Mouse (Mus musculus) stomach, embryonic 16.5 days (tissue): ENCODE data around the gene Rpia. TPM values are rescaled to one million over a fixed set of nuclear protein-coding genes. Genes with fewer than 3 reads are reported as not detected.

Experiments used
- ATAC-seq: fragments of 200-750 bp; cut with Nextera tagmentation; 2 replicates; pipeline ENCODE4 v1.8.0; 2017; ENCODE audit warnings: moderate number of reproducible peaks, moderate TSS enrichment; ENCODE audit not compliant: insufficient read depth, low FRiP score
- H3K27ac ChIP-seq: fragments of 300-500 bp; sonication (generic); 2 replicates; pipeline ENCODE4 v1.5.1; 2014; ENCODE audit warnings: low read length
- H3K27me3 ChIP-seq: fragments of 300-500 bp; sonication (generic); 2 replicates; pipeline ENCODE4 v1.6.1; 2014; ENCODE audit warnings: low read length, control low read depth, mixed read lengths; ENCODE audit not compliant: control insufficient read depth, insufficient read depth
- H3K36me3 ChIP-seq: fragments of 300-500 bp; sonication (generic); 2 replicates; pipeline ENCODE4 v1.6.1; 2014; ENCODE audit warnings: low read length; ENCODE audit not compliant: control insufficient read depth, insufficient read depth
- H3K4me1 ChIP-seq: fragments of 300-500 bp; sonication (generic); 2 replicates; pipeline ENCODE4 v1.6.1; 2014; ENCODE audit warnings: low read length, control low read depth, mixed read lengths; ENCODE audit not compliant: control insufficient read depth, insufficient read depth
- H3K4me2 ChIP-seq: fragments of 300-500 bp; sonication (generic); 2 replicates; pipeline ENCODE4 v1.6.1; 2014; ENCODE audit warnings: low read depth, low read length, mixed read lengths
- H3K4me3 ChIP-seq: fragments of 300-500 bp; sonication (generic); replicated peaks from 2 replicates; pipeline ENCODE4 v1.5.1; 2014; ENCODE audit warnings: mild to moderate bottlenecking, low read length
- H3K9ac ChIP-seq: fragments of 300-500 bp; sonication (generic); 2 replicates; pipeline ENCODE4 v1.6.1; 2014; ENCODE audit warnings: low read length
- H3K9me3 ChIP-seq: fragments of 300-500 bp; sonication (generic); replicated peaks from 2 replicates; pipeline ENCODE4 v1.6.1; 2016; ENCODE audit warnings: low read length, control low read depth; ENCODE audit not compliant: control insufficient read depth
- WGBS: fragments of 180-500 bp; shearing (Covaris S2); extraction: QIAGEN DNeasy Blood & Tissue Kit; methylation state at CpG from one replicate; pipeline ENCODE4 v1.1.7; 2014; 5-methylcytosine and 5-hydroxymethylcytosine counted together
- polyA plus RNA-seq: library from polyadenylated mRNA; unstranded; fragments of >200 nt; fragmentation: Nextera tagmentation; extraction: Ambion mirVana; gene quantifications from 2 replicates; pipeline ENCODE4 v1.2.1, GENCODE M21; 2015

The Rpia gene
- polyA plus RNA-seq, 1 experiment from 2014 or later = 3.5 TPM

DNA sequence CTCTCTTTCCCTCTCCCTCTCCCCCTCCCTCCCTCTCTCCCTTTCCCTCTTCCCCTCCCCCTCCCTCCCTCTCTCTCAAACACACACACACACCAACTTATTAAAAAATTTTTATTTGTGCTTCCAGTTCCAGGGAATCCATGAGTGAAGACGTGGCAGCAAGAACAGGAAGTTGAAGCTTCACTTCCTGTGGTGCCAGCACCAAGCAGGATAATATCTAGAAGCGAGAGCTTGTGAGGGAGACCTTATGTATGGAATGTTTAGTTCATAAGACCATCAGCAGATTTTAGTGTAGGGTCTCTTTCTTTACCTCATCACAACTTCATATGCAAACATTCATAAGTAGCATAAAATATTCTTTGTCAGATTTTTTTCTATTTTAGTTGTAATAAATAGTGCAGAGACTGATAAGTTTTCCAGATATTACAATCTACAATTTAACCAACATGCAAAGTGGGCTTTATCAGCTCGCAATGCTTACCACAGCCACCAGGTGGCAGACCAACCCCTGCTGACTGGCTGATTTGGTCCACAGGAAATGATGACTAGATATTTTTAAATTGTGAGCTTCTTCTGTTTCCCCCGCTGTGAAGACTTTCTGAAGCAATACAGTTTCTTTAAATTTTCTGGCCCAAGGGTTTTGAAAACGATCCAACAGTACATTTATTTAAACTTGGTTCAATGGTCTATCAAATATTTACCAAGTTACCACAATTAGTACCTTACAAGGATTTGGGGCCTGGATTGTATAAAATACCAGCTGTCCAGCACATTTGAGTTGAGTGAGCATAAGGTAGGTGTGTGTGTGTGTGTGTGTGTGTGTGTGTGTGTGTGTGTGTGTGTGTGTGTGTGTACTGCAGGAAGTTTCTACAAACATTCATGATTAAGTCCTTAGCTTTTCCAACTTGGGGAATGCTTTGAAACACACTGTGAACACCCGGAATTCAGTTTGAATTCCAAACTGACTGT, 19.8 kb upstream of the Rpia start:
- Histone ChIP-seq H3K27me3 (no peaks in the 10 kb centered on the region), H3K9ac (no peak overlapping the region; the same call in 1 of the 2 replicates), H3K4me2 (no peak overlapping the region), H3K9me3 (no peaks in the 10 kb centered on the region), H3K4me1 (peaks cover 8% of the 10 kb centered on the region), H3K27ac (peak overlapping the region; percentile 60; the same call in 1 of the 2 replicates), H3K4me3 (no peak overlapping the region), H3K36me3 (no peaks in the 10 kb centered on the region)
- ATAC-seq = no peak
- 11% methylated on average over 6 of the region's 6 CpGs for WGBS

GRCm38 (mm10) chr6:70810524-70810923, 18.5 kb upstream of the Rpia start:
- Histone ChIP-seq H3K4me2 (no peak overlapping the region), H3K36me3 (no peaks in the 10 kb centered on the region), H3K27ac (no peak overlapping the region), H3K9me3 (no peaks in the 10 kb centered on the region), H3K4me3 (no peak overlapping the region), H3K4me1 (peaks cover 11% of the 10 kb centered on the region), H3K27me3 (no peaks in the 10 kb centered on the region), H3K9ac (no peak overlapping the region)
- 89% methylated on average over 1 of the region's 1 CpGs for WGBS
- ATAC-seq = no peak

GRCm38 (mm10) chr6:70806514-70806912, 14.5 kb upstream of the Rpia start:
- H3K27ac ChIP-seq = no peak overlapping the region
- H3K27me3 ChIP-seq = no peaks in the 10 kb centered on the region; the same call in 1 of the 2 replicates
- peaks cover 6% of the 10 kb centered on the region; the same call in 1 of the 2 replicates for H3K4me1 ChIP-seq
- ATAC-seq = no peak
- 61% methylated on average over 1 of the region's 1 CpGs for WGBS
- no peak overlapping the region for H3K4me3 ChIP-seq
- H3K9me3 ChIP-seq = no peaks in the 10 kb centered on the region
- no peaks in the 10 kb centered on the region for H3K36me3 ChIP-seq
- no peak overlapping the region for H3K4me2 ChIP-seq
- H3K9ac ChIP-seq = no peak overlapping the region

GRCm38 (mm10) chr6:70805820-70806513, 13.9 kb upstream of the Rpia start:
- Histone ChIP-seq H3K4me1 (peaks cover 6% of the 10 kb centered on the region; the same call in 1 of the 2 replicates), H3K36me3 (no peaks in the 10 kb centered on the region), H3K9ac (no peak overlapping the region), H3K4me3 (peak overlapping the region; percentile 26; the same call in 1 of the 2 replicates), H3K4me2 (peak overlapping the region; percentile 45), H3K27me3 (no peaks in the 10 kb centered on the region; the same call in 1 of the 2 replicates), H3K9me3 (no peaks in the 10 kb centered on the region), H3K27ac (no peak overlapping the region)
- ATAC-seq = peak; percentile 65; the same call in 1 of the 2 replicates
- WGBS = 17% methylated on average over 13 of the region's 13 CpGs

GRCm38 (mm10) chr6:70805267-70805666, 13.2 kb upstream of the Rpia start:
- WGBS = 14% methylated on average over 7 of the region's 7 CpGs
- Histone ChIP-seq H3K36me3 (no peaks in the 10 kb centered on the region), H3K4me2 (peak overlapping the region; percentile 45), H3K27ac (no peak overlapping the region), H3K27me3 (no peaks in the 10 kb centered on the region; the same call in 1 of the 2 replicates), H3K9me3 (no peaks in the 10 kb centered on the region), H3K4me3 (peak overlapping the region; percentile 17; the same call in 1 of the 2 replicates), H3K9ac (no peak overlapping the region), H3K4me1 (peaks cover 6% of the 10 kb centered on the region; the same call in 1 of the 2 replicates)
- peak; percentile 69; the same call in 1 of the 2 replicates for ATAC-seq

GRCm38 (mm10) chr6:70804632-70805031, 12.6 kb upstream of the Rpia start:
- ATAC-seq = 0 out of 2 replicates have a peak, but pooled peaks have one; percentile 32
- H3K9ac ChIP-seq = no peak overlapping the region
- H3K4me3 ChIP-seq = no peak overlapping the region
- peak overlapping the region; percentile 36 for H3K4me2 ChIP-seq
- WGBS = 27% methylated on average over 3 of the region's 3 CpGs
- H3K27me3 ChIP-seq = no peaks in the 10 kb centered on the region; the same call in 1 of the 2 replicates
- no peaks in the 10 kb centered on the region for H3K36me3 ChIP-seq
- peaks cover 6% of the 10 kb centered on the region; the same call in 1 of the 2 replicates for H3K4me1 ChIP-seq
- no peak overlapping the region for H3K27ac ChIP-seq
- H3K9me3 ChIP-seq = no peaks in the 10 kb centered on the region

DNA sequence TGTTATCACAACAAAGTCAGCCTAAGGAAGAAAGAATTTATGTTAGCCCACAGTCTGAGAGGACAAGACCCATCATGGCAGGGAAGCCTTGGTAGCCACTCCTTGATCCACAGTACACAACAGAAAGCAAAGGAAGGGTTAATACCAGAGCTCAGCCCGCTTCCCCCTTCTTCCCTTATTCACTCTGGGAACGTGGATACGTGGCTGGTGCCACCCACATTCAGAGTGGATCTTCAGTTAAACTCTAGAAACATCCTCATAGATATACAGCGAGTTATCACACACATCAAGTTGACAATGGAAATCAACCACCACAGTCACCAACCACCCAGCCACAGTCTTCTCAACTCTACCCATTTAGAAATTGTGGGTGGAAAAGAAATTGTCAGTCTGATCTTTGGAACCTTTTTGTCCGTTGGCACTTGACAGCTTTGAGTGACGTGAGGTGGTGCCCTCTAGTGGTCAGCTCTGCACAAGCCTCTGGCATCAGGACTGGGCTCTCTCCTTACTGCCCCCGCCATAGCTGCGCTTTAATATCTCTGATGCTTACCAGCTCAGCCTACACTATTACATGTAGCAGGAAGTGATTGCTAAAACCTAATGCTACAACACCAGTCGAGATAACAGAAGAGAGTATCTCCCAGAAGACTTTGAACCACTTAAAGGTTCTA, 5.7 kb upstream of the Rpia start:
- H3K4me2 ChIP-seq = no peak overlapping the region
- ATAC-seq = peak; percentile 60; the same call in 1 of the 2 replicates
- no peaks in the 10 kb centered on the region for H3K9me3 ChIP-seq
- no peak overlapping the region for H3K4me3 ChIP-seq
- H3K27me3 ChIP-seq = no peaks in the 10 kb centered on the region; the same call in 1 of the 2 replicates
- no peak overlapping the region for H3K9ac ChIP-seq
- H3K27ac ChIP-seq = no peak overlapping the region
- H3K4me1 ChIP-seq = no peaks in the 10 kb centered on the region
- no peaks in the 10 kb centered on the region for H3K36me3 ChIP-seq
- 20% methylated on average over 9 of the region's 9 CpGs for WGBS

DNA sequence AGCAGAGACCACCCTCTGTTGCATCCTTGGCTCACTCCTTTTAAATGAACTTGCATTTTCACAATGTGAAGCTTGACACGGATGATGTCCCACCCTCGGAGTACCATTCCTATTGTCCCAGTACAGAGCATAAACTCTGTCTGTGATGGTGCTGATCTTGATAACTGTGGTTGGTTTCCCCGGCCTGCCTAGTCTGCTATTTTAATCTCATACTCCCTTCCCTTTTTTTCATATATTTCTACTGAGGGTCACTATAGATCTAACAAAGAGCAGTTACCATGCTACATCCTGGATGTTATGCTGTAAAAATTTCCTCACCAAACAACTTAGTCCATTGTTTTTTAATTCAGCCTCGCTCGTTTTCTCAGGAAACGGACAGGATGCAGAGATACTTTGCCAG, 4.9 kb upstream of the Rpia start:
- Histone ChIP-seq H3K9ac (no peak overlapping the region), H3K4me1 (no peaks in the 10 kb centered on the region), H3K36me3 (no peaks in the 10 kb centered on the region), H3K9me3 (no peaks in the 10 kb centered on the region), H3K27me3 (no peaks in the 10 kb centered on the region), H3K27ac (no peak overlapping the region), H3K4me3 (no peak overlapping the region), H3K4me2 (no peak overlapping the region)
- ATAC-seq = no peak
- WGBS = 79% methylated on average over 6 of the region's 6 CpGs
